Mouse (Mus musculus): Measurements from ENCODE around the gene Tmbim6. TPM values are rescaled to one million over a fixed set of nuclear protein-coding genes. Genes with fewer than 3 reads are reported as not detected.
A peak's percentile ranks its signal among the peaks of the same experiment; 100 is the strongest.

Tmbim6 gene
- polyA plus RNA-seq, 1 experiment: 418 TPM

GRCm38 (mm10) chr15:99386796-99387195 lies 5.9 kb upstream of the Tmbim6 start:
- no peak for DNase-seq
- no peak overlapping the region for H3K4me3 ChIP-seq (replicated peaks; ENCODE audit: insufficient read depth, low read depth, low read length)
- no peaks in the 10 kb centered on the region for H3K4me1 ChIP-seq (ENCODE audit: control insufficient read depth, insufficient read depth, low read length)
- no peaks in the 10 kb centered on the region for H3K27me3 ChIP-seq (ENCODE audit: control insufficient read depth, insufficient read depth, low read length)
- TF ChIP-seq CTCF (IDR thresholded peaks at IDR 0.05; ENCODE audit: borderline replicate concordance, insufficient read depth, low read depth, low read length) (no peak), POLR2A (IDR thresholded peaks at IDR 0.05; ENCODE audit: borderline replicate concordance, insufficient read depth, low read length) (no peak)
- WGBS: 86% methylated on average over 3 of the region's 3 CpGs
- H3K27ac ChIP-seq (ENCODE audit: insufficient read depth, low read length): no peak overlapping the region

DNA sequence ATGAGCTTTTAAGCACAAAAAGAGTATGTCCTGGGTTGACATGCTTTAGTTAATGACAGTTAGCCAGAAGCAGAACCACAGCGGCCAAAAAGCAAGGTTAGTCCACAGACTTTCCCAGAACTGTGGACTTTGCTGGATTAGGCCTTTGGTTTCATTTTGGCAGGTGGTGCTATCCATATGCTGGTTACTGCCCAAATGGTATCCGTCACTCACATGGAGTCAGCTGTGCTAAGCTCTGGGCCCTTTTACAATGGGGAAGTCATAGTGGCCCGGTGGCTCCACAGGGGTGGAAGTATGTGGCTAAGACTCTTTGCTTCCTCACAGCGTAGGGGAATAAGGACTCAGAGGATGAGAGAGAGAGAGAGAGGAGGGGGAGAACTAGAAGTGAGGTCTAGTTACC lies 4.7 kb upstream of the Tmbim6 start:
- WGBS: 13% methylated on average over 4 of the region's 4 CpGs
- TF ChIP-seq CTCF (IDR thresholded peaks at IDR 0.05; ENCODE audit: borderline replicate concordance, insufficient read depth, low read depth, low read length) (no peak), POLR2A (IDR thresholded peaks at IDR 0.05; ENCODE audit: borderline replicate concordance, insufficient read depth, low read length) (no peak)
- no peak overlapping the region for H3K27ac ChIP-seq (ENCODE audit: insufficient read depth, low read length)
- no peaks in the 10 kb centered on the region for H3K4me1 ChIP-seq (ENCODE audit: control insufficient read depth, insufficient read depth, low read length)
- H3K4me3 ChIP-seq (replicated peaks; ENCODE audit: insufficient read depth, low read depth, low read length): no peak overlapping the region
- H3K27me3 ChIP-seq (ENCODE audit: control insufficient read depth, insufficient read depth, low read length): no peaks in the 10 kb centered on the region
- no peak for DNase-seq

GRCm38 (mm10) chr15:99390472-99391401 lies 1.9 kb upstream of the Tmbim6 start:
- Histone ChIP-seq H3K27me3 (ENCODE audit: control insufficient read depth, insufficient read depth, low read length) (no peaks in the 10 kb centered on the region), H3K27ac (ENCODE audit: insufficient read depth, low read length) (no peak overlapping the region), H3K4me3 (replicated peaks; ENCODE audit: insufficient read depth, low read depth, low read length) (no peak overlapping the region), H3K4me1 (ENCODE audit: control insufficient read depth, insufficient read depth, low read length) (peaks cover 3% of the 10 kb centered on the region)
- DNase-seq: no peak
- no peak for TF ChIP-seq POLR2A (IDR thresholded peaks at IDR 0.05; ENCODE audit: borderline replicate concordance, insufficient read depth, low read length)
- TF ChIP-seq CTCF (IDR thresholded peaks at IDR 0.05; ENCODE audit: borderline replicate concordance, insufficient read depth, low read depth, low read length): no peak
- 79% methylated on average over 7 of the region's 7 CpGs for WGBS

GRCm38 (mm10) chr15:99391975-99392374 lies 707 bp upstream of the Tmbim6 start:
- 60% methylated on average over 6 of the region's 6 CpGs for WGBS
- H3K27me3 ChIP-seq (ENCODE audit: control insufficient read depth, insufficient read depth, low read length): no peaks in the 10 kb centered on the region
- H3K4me1 ChIP-seq (ENCODE audit: control insufficient read depth, insufficient read depth, low read length): peaks cover 3% of the 10 kb centered on the region
- H3K27ac ChIP-seq (ENCODE audit: insufficient read depth, low read length): no peak overlapping the region
- TF ChIP-seq POLR2A (IDR thresholded peaks at IDR 0.05; ENCODE audit: borderline replicate concordance, insufficient read depth, low read length) (no peak), CTCF (IDR thresholded peaks at IDR 0.05; ENCODE audit: borderline replicate concordance, insufficient read depth, low read depth, low read length) (no peak)
- H3K4me3 ChIP-seq (replicated peaks; ENCODE audit: insufficient read depth, low read depth, low read length): no peak overlapping the region
- no peak for DNase-seq

- DNase-seq: peak in 1 of 2 experiments; percentile 66
- H3K4me3 ChIP-seq (replicated peaks; ENCODE audit: insufficient read depth, low read depth, low read length): peak overlapping the region; percentile 91
- H3K27ac ChIP-seq (ENCODE audit: insufficient read depth, low read length): peak overlapping the region; percentile 74
- H3K27me3 ChIP-seq (ENCODE audit: control insufficient read depth, insufficient read depth, low read length): no peaks in the 10 kb centered on the region
- 2% methylated on average over 24 of the region's 24 CpGs for WGBS
- TF ChIP-seq CTCF (IDR thresholded peaks at IDR 0.05; ENCODE audit: borderline replicate concordance, insufficient read depth, low read depth, low read length) (no peak), POLR2A (IDR thresholded peaks at IDR 0.05; ENCODE audit: borderline replicate concordance, insufficient read depth, low read length) (no peak)
- H3K4me1 ChIP-seq (ENCODE audit: control insufficient read depth, insufficient read depth, low read length): peaks cover 7% of the 10 kb centered on the region
Measured at GRCm38 (mm10) chr15:99393386-99394252, 937 bp downstream of the Tmbim6 start.

GRCm38 (mm10) chr15:99396462-99396861 lies 3.8 kb downstream of the Tmbim6 start:
- no peak for DNase-seq
- Histone ChIP-seq H3K4me3 (replicated peaks; ENCODE audit: insufficient read depth, low read depth, low read length) (no peak overlapping the region), H3K4me1 (ENCODE audit: control insufficient read depth, insufficient read depth, low read length) (peaks cover 11% of the 10 kb centered on the region), H3K27me3 (ENCODE audit: control insufficient read depth, insufficient read depth, low read length) (no peaks in the 10 kb centered on the region), H3K27ac (ENCODE audit: insufficient read depth, low read length) (no peak overlapping the region)
- 57% methylated on average over 1 of the region's 1 CpGs for WGBS
- TF ChIP-seq CTCF (IDR thresholded peaks at IDR 0.05; ENCODE audit: borderline replicate concordance, insufficient read depth, low read depth, low read length): no peak
- no peak for TF ChIP-seq POLR2A (IDR thresholded peaks at IDR 0.05; ENCODE audit: borderline replicate concordance, insufficient read depth, low read length)

DNA sequence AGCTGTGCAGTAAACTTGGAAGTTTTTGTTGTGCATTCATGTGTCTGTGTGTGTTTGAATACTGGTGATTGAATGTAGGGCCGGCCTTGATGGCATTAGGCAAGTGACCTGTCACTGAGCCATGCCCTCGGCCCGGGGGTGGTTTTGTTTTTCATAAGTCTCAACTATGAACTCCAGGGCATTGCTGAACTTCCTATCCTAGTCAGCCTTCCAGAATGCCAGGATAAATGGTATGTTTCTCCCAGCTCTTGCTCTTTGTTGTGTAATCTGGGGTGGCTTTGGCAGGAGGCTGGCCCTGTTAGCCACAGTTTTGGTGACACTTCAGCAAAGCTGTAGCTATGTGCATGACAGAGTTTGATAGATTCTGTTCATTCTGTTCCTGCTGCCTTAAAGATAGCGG lies 4.2 kb downstream of the Tmbim6 start:
- Histone ChIP-seq H3K4me1 (ENCODE audit: control insufficient read depth, insufficient read depth, low read length) (peaks cover 11% of the 10 kb centered on the region), H3K27me3 (ENCODE audit: control insufficient read depth, insufficient read depth, low read length) (no peaks in the 10 kb centered on the region), H3K27ac (ENCODE audit: insufficient read depth, low read length) (no peak overlapping the region), H3K4me3 (replicated peaks; ENCODE audit: insufficient read depth, low read depth, low read length) (no peak overlapping the region)
- 56% methylated on average over 4 of the region's 4 CpGs for WGBS
- no peak for DNase-seq
- TF ChIP-seq CTCF (IDR thresholded peaks at IDR 0.05; ENCODE audit: borderline replicate concordance, insufficient read depth, low read depth, low read length) (no peak), POLR2A (IDR thresholded peaks at IDR 0.05; ENCODE audit: borderline replicate concordance, insufficient read depth, low read length) (no peak)

Data from cerebellum, adult 2 months (tissue).